Mouse (Mus musculus) B cell, adult (primary cell): ENCODE data around the gene Elmo3. TPM values are rescaled to one million over a fixed set of nuclear protein-coding genes. Genes with fewer than 3 reads are reported as not detected.

Experiments
- total RNA-seq: library from RNA; stranded (reverse); gene quantifications from 4 replicates; pipeline ENCODE4 v1.2.4, GENCODE M21; 2023; ENCODE audit not compliant: inconsistent age

Elmo3 gene
- 3.0 to 4.7 TPM (median 3.9 TPM) in 4 replicates for total RNA-seq

GRCm38 (mm10) chr8:105305211-105306145, at the start of gene Elmo3:
Elmo3 (plus strand) TSS chr8:105305601.

GRCm38 (mm10) chr8:105264024-105264982, 41.1 kb upstream of the Elmo3 start, which contains the start of the genes Tradd and Fbxl8:
Tradd (minus strand) TSS chr8:105264609.
Fbxl8 (plus strand) TSS chr8:105264648.

GRCm38 (mm10) chr8:105269461-105269947, 35.9 kb upstream of the Elmo3 start, which contains the start of gene Hsf4:
Hsf4 (plus strand) TSS chr8:105269801.

GRCm38 (mm10) chr8:105275840-105276239, 29.6 kb upstream of the Elmo3 start, which contains the start of gene Nol3:
Nol3 (plus strand) TSS chr8:105276140.

GRCm38 (mm10) chr8:105289805-105290460, 15.5 kb upstream of the Elmo3 start, which contains the start of gene 4931428F04Rik:
4931428F04Rik (minus strand) TSS chr8:105289864.

GRCm38 (mm10) chr8:105295895-105296573, 9.4 kb upstream of the Elmo3 start, which contains the start of gene Exoc3l:
Exoc3l (minus strand) TSS chr8:105296101.

GRCm38 (mm10) chr8:105297511-105298192, 7.7 kb upstream of the Elmo3 start, which contains the start of gene E2f4:
E2f4 (plus strand) TSS chr8:105297663.

GRCm38 (mm10) chr8:105326141-105326672, 20.8 kb downstream of the Elmo3 start, which contains the start of the genes Lrrc29 and Tmem208:
Lrrc29 (minus strand) TSS chr8:105326278.
Tmem208 (plus strand) TSS chr8:105326354.

GRCm38 (mm10) chr8:105347428-105348221, 42.2 kb downstream of the Elmo3 start, which contains the start of gene Fhod1:
Fhod1 (minus strand) TSS chr8:105347953.

GRCm38 (mm10) chr8:105348450-105349095, 43.2 kb downstream of the Elmo3 start, which contains the start of gene Slc9a5:
Slc9a5 (plus strand) TSS chr8:105348843.

Other genes with a start within 250 kb of the Elmo3 start
- gene Ces3b, start 221.8 kb upstream of the Elmo3 start, total RNA-seq, result not detected in 4 replicates
- gene Ces4a, start 173.8 kb upstream of the Elmo3 start, total RNA-seq, result not detected in 4 replicates
- gene Cbfb, start 134.9 kb upstream of the Elmo3 start, total RNA-seq, result 88.9 to 106 TPM (median 97.3 TPM) in 4 replicates
- gene D230025D16Rik, start 80.5 kb upstream of the Elmo3 start, total RNA-seq, result 22.9 to 29.6 TPM (median 24.6 TPM) in 4 replicates
- gene B3gnt9, start 50.4 kb upstream of the Elmo3 start, total RNA-seq, result 1.00 to 1.5 TPM (median 1.4 TPM) in 4 replicates
- 21.0 to 25.3 TPM (median 23.2 TPM) in 4 replicates for gene Tradd, start 41.0 kb upstream of the Elmo3 start, total RNA-seq
- 8.0 to 10.0 TPM (median 9.0 TPM) in 4 replicates for gene Fbxl8, start 41.0 kb upstream of the Elmo3 start, total RNA-seq
- gene Hsf4, start 35.8 kb upstream of the Elmo3 start, total RNA-seq, result 0.33 to 1.1 TPM (median 0.88 TPM) in 4 replicates
- gene Nol3, start 29.5 kb upstream of the Elmo3 start, total RNA-seq, result not detected in 4 replicates
- 5.0 to 7.7 TPM (median 6.5 TPM) in 4 replicates for gene 4931428F04Rik, start 15.7 kb upstream of the Elmo3 start, total RNA-seq
- 1.2 to 1.4 TPM (median 1.3 TPM) in 4 replicates for gene Exoc3l, start 9.5 kb upstream of the Elmo3 start, total RNA-seq
- gene E2f4, start 7.9 kb upstream of the Elmo3 start, total RNA-seq, result 83.8 to 97.8 TPM (median 88.5 TPM) in 4 replicates
- 6.3 to 8.3 TPM (median 7.0 TPM) in 4 replicates for gene Lrrc29, start 20.7 kb downstream of the Elmo3 start, total RNA-seq
- 26.8 to 32.7 TPM (median 29.3 TPM) in 4 replicates for gene Tmem208, start 20.8 kb downstream of the Elmo3 start, total RNA-seq
- 35.8 to 40.7 TPM (median 37.7 TPM) in 4 replicates for gene Fhod1, start 42.4 kb downstream of the Elmo3 start, total RNA-seq
- 1.3 to 2.1 TPM (median 2.0 TPM) in 4 replicates for gene Slc9a5, start 43.2 kb downstream of the Elmo3 start, total RNA-seq
- gene Plekhg4, start 67.7 kb downstream of the Elmo3 start, total RNA-seq, result not detected in 4 replicates
- not detected in 4 replicates for gene Kctd19, start 107.9 kb downstream of the Elmo3 start, total RNA-seq
- gene Lrrc36, start 108.0 kb downstream of the Elmo3 start, total RNA-seq, result not detected in 4 replicates
- gene Tppp3, start 165.9 kb downstream of the Elmo3 start, total RNA-seq, result 0.54 to 0.77 TPM (median 0.63 TPM) in 3 of 4 replicates, not detected in the other
- 3.0 to 4.8 TPM (median 3.6 TPM) in 4 replicates for gene Zdhhc1, start 191.3 kb downstream of the Elmo3 start, total RNA-seq
- not detected in 4 replicates for gene Hsd11b2, start 213.2 kb downstream of the Elmo3 start, total RNA-seq